Mouse (Mus musculus) erythroblast, embryonic 14.5 days (primary cell): Measurements from ENCODE around the gene Efcab7.

Experiments
- GATA1 ChIP-seq: IDR thresholded peaks from 2 replicates; pipeline ENCODE4 v1.6.1; 2012; ENCODE audit warnings: low read length, inconsistent platforms, mixed read lengths
- TAL1 ChIP-seq: IDR thresholded peaks from 3 replicates; pipeline ENCODE4 v1.6.1; 2012; ENCODE audit warnings: low read length, inconsistent platforms, mixed read lengths

GRCm38 (mm10) chr4:99882405-99882804 lies 53.4 kb downstream of the Efcab7 start:
- TF ChIP-seq TAL1 (no peak), GATA1 (no peak)
